Comparison of ENCODE assay signal across 29 mouse cellular contexts in genomic region chr4:138440062-138440461, GRCm38 (mm10). TPM values are rescaled to one million over a fixed set of nuclear protein-coding genes. Genes with fewer than 3 reads are reported as not detected.
"Had no signal": no experiment of that assay in that cellular context is flagged by ENCODE, and none has a peak within 500 bp of the region (broad histone marks: within the 10 kb centered on the region; RNA-seq: fewer than 3 reads in every experiment).

No protein-coding gene starts in this region.

- H3K4me3 ChIP-seq: heart, adult 2 months; heart, embryonic 13.5 days; heart, embryonic 15.5 days; hindbrain, embryonic 13.5 days; hindbrain, embryonic 15.5 days; kidney, embryonic 15.5 days; layer of hippocampus, adult 2 months; left cerebral cortex, adult 2 months; limb, embryonic 13.5 days; liver, embryonic 12.5 days had no signal

- H3K9ac ChIP-seq: forebrain, postnatal 0 days; heart, embryonic 13.5 days; heart, embryonic 15.5 days; hindbrain, embryonic 13.5 days; hindbrain, embryonic 15.5 days; kidney, embryonic 15.5 days; limb, embryonic 13.5 days; liver, embryonic 12.5 days; liver, embryonic 14.5 days had no signal

- H3K9me3 ChIP-seq: heart, embryonic 13.5 days; heart, embryonic 15.5 days; hindbrain, embryonic 13.5 days; hindbrain, embryonic 15.5 days; kidney, embryonic 15.5 days; limb, embryonic 13.5 days; liver, embryonic 12.5 days had no signal

- H3K27ac ChIP-seq: heart, adult 2 months; heart, embryonic 13.5 days; heart, embryonic 15.5 days; hindbrain, embryonic 13.5 days; hindbrain, embryonic 15.5 days; hindbrain, postnatal 0 days; kidney, embryonic 15.5 days; kidney, postnatal 0 days; layer of hippocampus, adult 2 months; left cerebral cortex, adult 2 months; limb, embryonic 13.5 days; liver, embryonic 12.5 days; liver, embryonic 14.5 days had no signal

- H3K27me3 ChIP-seq: hindbrain, embryonic 15.5 days; kidney, embryonic 15.5 days had no signal

- DNase-seq: forebrain, postnatal 0 days; gastrocnemius, postnatal 14 days; gastrocnemius, postnatal 36 days; heart, adult 11 months; heart, adult 2 months; heart, postnatal 14 days; heart, postnatal 36 days; kidney, adult 8-10 months; kidney, postnatal 4 days had no signal

- ATAC-seq: forebrain, postnatal 0 days; hindbrain, postnatal 0 days; intestine, postnatal 0 days; liver, embryonic 12.5 days had no signal

- H3K4me2 ChIP-seq: heart, embryonic 11.5 days; heart, embryonic 13.5 days; heart, embryonic 15.5 days; hindbrain, embryonic 13.5 days; hindbrain, embryonic 15.5 days; kidney, embryonic 15.5 days; limb, embryonic 13.5 days; liver, embryonic 12.5 days had no signal

RNA-seq across cellular contexts. Expression of gene Fam43b, which starts 43.7 kb away (rescaled TPM):
- total RNA-seq: gastrocnemius, adult 18-20 months; gastrocnemius, adult 8-10 months; gastrocnemius, postnatal 36 days; heart, adult 2 months; heart, postnatal 14 days; heart, postnatal 36 days had no signal
- polyA plus RNA-seq: gonadal fat pad, adult 2 months; heart, adult 2 months; heart, embryonic 13.5 days; heart, embryonic 15.5 days; heart, postnatal 0 days; hindbrain, embryonic 11.5 days; intestine, postnatal 0 days; kidney, embryonic 15.5 days; limb, embryonic 11.5 days; limb, embryonic 13.5 days; liver, embryonic 12.5 days; liver, embryonic 14.5 days had no signal
